Mouse (Mus musculus) embryonic facial prominence, embryonic 15.5 days (tissue): Measurements from ENCODE around the gene Efnb1. TPM values are rescaled to one million over a fixed set of nuclear protein-coding genes. Genes with fewer than 3 reads are reported as not detected.

Source experiments
- ATAC-seq: fragments of 200-750 bp; cut with Nextera tagmentation; 2 replicates; pipeline ENCODE4 v1.8.0; 2017; ENCODE audit warnings: low read depth, moderate TSS enrichment; ENCODE audit not compliant: insufficient number of reproducible peaks, low FRiP score, low TSS enrichment
- H3K27ac ChIP-seq: fragments of 300-500 bp; sonication (generic); replicated peaks from 2 replicates; pipeline ENCODE4 v1.5.1; 2015; ENCODE audit warnings: mild to moderate bottlenecking, inconsistent platforms
- H3K27me3 ChIP-seq: fragments of 300-500 bp; sonication (generic); 2 replicates; pipeline ENCODE4 v1.6.1; 2015; ENCODE audit warnings: inconsistent platforms
- H3K36me3 ChIP-seq: fragments of 300-500 bp; sonication (generic); 2 replicates; pipeline ENCODE4 v1.6.1; 2015; ENCODE audit warnings: mild to moderate bottlenecking, inconsistent platforms
- H3K4me1 ChIP-seq: fragments of 300-500 bp; sonication (generic); 2 replicates; pipeline ENCODE4 v1.6.1; 2015; ENCODE audit warnings: inconsistent platforms
- H3K4me2 ChIP-seq: fragments of 300-500 bp; sonication (generic); replicated peaks from 2 replicates; pipeline ENCODE4 v1.6.1; 2015; ENCODE audit warnings: mild to moderate bottlenecking, inconsistent platforms
- H3K4me3 ChIP-seq: fragments of 300-500 bp; sonication (generic); replicated peaks from 2 replicates; pipeline ENCODE4 v1.5.1; 2015; ENCODE audit warnings: mild to moderate bottlenecking, inconsistent platforms
- H3K9ac ChIP-seq: fragments of 300-500 bp; sonication (generic); 2 replicates; pipeline ENCODE4 v1.6.1; 2015; ENCODE audit warnings: inconsistent platforms
- H3K9me3 ChIP-seq: fragments of 300-500 bp; sonication (generic); replicated peaks from 2 replicates; pipeline ENCODE4 v1.6.1; 2016; ENCODE audit warnings: inconsistent platforms
- WGBS: fragments of 180-500 bp; shearing (Covaris S2); methylation state at CpG from one replicate; pipeline ENCODE4 v1.1.7; 2015; 5-methylcytosine and 5-hydroxymethylcytosine counted together
- polyA plus RNA-seq: library from polyadenylated mRNA; unstranded; fragments of >200 nt; fragmentation: Nextera tagmentation; extraction: Ambion mirVana; gene quantifications from 2 replicates; pipeline ENCODE4 v1.2.1, GENCODE M21; 2015

Gene Efnb1
- polyA plus RNA-seq, 1 experiment from 2014 or later = 52.8 TPM

DNA sequence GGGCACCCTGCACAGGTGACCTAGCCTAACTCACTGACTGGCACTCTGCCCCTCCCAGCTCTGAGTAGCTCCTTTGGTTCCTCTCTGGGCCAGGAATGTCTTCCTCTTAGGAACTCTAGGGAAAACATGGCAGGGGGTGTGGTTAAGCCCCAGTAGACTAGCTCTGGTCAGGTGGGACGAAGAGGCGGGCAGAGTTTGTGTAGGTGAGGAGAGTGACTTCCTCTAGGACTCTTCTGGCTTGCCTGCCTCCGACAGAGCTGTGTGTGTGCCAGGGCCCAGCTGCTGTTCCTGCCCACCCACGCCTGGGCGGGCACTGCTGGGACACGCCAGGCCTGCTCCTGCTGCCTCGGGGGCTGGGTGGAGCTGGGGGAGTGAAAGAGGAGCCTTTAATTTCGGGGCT, 5.1 kb downstream of the Efnb1 start:
- no peak overlapping the region for H3K9ac ChIP-seq
- no peak for ATAC-seq
- H3K27me3 ChIP-seq = 0 out of 2 replicates have a peak, but pooled peaks cover 3% of the 10 kb centered on the region
- peaks cover 40% of the 10 kb centered on the region for H3K4me1 ChIP-seq
- peak overlapping the region; percentile 24 for H3K4me3 ChIP-seq
- H3K36me3 ChIP-seq = peaks cover 5% of the 10 kb centered on the region
- H3K27ac ChIP-seq = peak overlapping the region; percentile 45
- H3K9me3 ChIP-seq = no peaks in the 10 kb centered on the region
- WGBS = 34% methylated on average over 8 of the region's 8 CpGs
- H3K4me2 ChIP-seq = peak overlapping the region; percentile 56

DNA sequence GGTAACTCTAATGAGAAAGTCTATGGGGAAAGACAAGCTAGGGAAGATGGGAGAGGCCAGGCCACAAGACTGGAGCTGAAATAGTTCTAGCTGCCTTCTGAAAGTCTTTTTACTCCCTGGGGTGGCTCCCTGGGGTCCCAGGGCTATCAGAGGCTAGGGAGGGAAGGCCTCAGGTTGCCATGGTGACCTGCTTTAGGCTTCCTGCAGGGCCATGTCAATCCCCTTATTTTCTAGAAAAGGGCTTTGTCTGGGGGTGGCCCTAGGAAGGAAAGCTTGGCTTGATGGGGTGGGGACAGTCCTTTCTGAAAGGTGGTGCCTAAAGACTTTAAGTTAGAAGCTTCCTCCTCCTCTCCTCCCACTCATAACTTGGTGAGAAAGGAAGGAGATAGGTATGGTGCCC, 6.0 kb downstream of the Efnb1 start:
- ATAC-seq = no peak
- Histone ChIP-seq H3K4me3 (no peak overlapping the region), H3K4me1 (peaks cover 40% of the 10 kb centered on the region), H3K27me3 (peaks cover 6% of the 10 kb centered on the region; the same call in 1 of the 2 replicates), H3K9ac (no peak overlapping the region), H3K27ac (0 out of 2 replicates have a peak overlapping the region, but pooled peaks have one; percentile 45), H3K36me3 (peaks cover 7% of the 10 kb centered on the region), H3K4me2 (peak overlapping the region; percentile 56; the same call in 1 of the 2 replicates), H3K9me3 (no peaks in the 10 kb centered on the region)

DNA sequence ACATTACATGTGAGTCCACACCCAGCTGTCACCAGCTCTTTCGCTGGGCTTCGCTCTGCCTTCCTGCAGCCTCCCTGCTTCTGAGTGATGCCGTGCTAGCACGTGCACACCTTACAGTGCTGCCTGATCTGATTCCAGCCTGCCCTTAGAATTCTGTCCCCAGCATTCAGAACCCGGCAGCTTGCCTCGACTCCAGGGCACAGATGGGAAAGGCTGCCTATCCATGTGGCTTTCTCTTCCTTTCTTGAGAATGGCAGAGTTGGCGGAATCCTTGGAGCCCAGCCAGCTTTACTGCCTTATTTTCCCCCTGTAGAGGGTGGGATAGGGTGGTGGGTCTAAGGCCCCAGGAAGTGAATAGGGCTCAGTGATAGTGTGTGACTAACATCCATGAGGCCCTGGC, 9.6 kb downstream of the Efnb1 start:
- Histone ChIP-seq H3K4me3 (no peak overlapping the region), H3K27me3 (peaks cover 10% of the 10 kb centered on the region; the same call in 1 of the 2 replicates), H3K27ac (no peak overlapping the region), H3K9ac (no peak overlapping the region), H3K4me2 (no peak overlapping the region), H3K4me1 (peaks cover 37% of the 10 kb centered on the region), H3K36me3 (peaks cover 13% of the 10 kb centered on the region), H3K9me3 (no peaks in the 10 kb centered on the region)
- 75% methylated on average over 7 of the region's 7 CpGs for WGBS
- no peak for ATAC-seq

DNA sequence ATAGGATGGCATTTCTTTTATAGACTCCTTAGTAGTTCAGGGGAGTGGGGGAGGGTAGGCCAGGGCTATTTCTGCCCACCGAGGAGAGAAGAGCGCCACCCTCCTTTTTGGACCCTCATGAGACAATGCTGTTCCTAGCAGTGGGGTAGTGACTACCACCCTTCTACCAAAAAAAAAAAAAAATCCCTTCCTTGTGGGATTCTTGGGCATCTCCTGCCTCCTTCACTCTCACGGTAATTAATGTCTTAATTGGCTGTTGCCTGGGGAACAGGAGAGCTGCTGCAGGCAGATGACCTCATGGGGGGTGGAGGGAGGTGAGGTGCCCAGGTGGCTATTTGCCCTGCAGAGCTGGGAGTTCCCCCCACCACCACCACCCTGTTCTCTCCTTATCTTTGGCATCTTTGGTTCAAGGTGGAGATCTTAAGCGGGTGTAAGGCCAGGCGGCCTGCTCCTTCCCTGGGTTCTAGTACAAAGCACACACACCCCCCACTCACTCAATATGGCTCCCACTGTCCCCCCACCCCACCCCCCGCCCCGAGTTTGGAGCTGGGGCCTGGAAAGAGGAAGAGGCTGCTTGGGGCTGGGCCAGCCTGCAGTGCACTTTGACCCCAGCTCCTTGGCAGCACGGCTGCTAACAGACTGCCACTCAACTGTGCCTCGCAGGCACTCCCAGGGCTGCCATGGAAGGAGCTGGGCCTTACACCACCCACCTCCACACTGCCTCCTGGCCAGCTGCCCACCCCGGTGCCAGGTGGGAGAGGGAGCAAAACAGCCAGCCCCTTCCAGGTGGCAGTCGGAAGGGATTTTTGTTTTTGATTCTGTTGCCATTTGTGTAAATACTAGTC, 12.4 kb downstream of the Efnb1 start:
- Histone ChIP-seq H3K36me3 (peaks cover 13% of the 10 kb centered on the region), H3K4me3 (no peak overlapping the region), H3K27me3 (peaks cover 7% of the 10 kb centered on the region; the same call in 1 of the 2 replicates), H3K4me2 (no peak overlapping the region), H3K4me1 (peaks cover 14% of the 10 kb centered on the region; the same call in 1 of the 2 replicates), H3K27ac (no peak overlapping the region), H3K9ac (no peak overlapping the region), H3K9me3 (no peaks in the 10 kb centered on the region)
- no peak for ATAC-seq
- WGBS = 56% methylated on average over 11 of the region's 11 CpGs

DNA sequence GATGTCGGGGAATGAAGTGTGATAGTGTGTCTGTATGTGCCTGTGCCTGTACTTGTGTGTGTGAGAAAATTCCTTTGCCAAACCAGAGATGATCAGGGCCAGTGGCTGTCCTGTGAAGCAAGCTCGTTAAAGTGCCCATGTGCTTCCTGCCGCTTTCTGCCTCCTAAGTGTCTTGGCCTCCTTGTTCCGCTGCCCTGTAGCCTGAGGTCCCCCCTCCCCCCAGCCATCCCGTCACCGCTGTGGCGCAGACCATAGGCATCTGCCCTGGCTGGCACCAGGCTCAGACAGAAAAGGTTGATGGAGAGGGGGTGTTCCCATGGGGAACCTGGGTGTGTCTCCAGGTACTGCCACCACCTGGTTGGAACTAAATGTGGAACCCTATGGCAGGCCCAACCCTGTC, 13.1 kb downstream of the Efnb1 start:
- Histone ChIP-seq H3K27ac (no peak overlapping the region), H3K36me3 (peaks cover 13% of the 10 kb centered on the region), H3K9me3 (no peaks in the 10 kb centered on the region), H3K4me3 (no peak overlapping the region), H3K9ac (no peak overlapping the region), H3K27me3 (peaks cover 7% of the 10 kb centered on the region; the same call in 1 of the 2 replicates), H3K4me2 (no peak overlapping the region), H3K4me1 (peaks cover 10% of the 10 kb centered on the region; the same call in 1 of the 2 replicates)
- 69% methylated on average over 7 of the region's 7 CpGs for WGBS
- no peak for ATAC-seq

DNA sequence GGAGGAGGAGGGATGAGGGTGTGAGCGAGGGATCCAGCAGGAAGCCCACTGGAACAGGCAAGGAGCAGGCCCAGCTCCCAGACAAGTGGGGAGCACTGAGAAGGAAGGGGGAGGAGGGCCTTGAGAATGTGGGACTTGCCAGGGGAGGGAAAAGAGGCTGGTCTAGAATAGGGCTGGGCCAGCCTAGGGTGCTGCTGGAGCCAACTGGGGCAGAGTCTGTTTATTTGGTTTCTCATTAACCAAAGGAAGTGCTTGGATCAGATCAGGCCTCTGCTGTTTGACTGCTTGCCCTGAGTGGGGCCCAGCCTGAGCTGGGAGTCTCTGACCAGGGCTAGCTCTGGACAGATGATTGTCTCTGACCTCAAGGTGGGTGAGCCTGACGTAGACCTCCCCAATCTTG, 14.0 kb downstream of the Efnb1 start:
- peaks cover 13% of the 10 kb centered on the region for H3K36me3 ChIP-seq
- H3K4me3 ChIP-seq = no peak overlapping the region
- H3K27ac ChIP-seq = no peak overlapping the region
- peaks cover 10% of the 10 kb centered on the region; the same call in 1 of the 2 replicates for H3K4me1 ChIP-seq
- 64% methylated on average over 2 of the region's 2 CpGs for WGBS
- H3K9ac ChIP-seq = no peak overlapping the region
- peaks cover 7% of the 10 kb centered on the region; the same call in 1 of the 2 replicates for H3K27me3 ChIP-seq
- peak; percentile 32; the same call in 1 of the 2 replicates for ATAC-seq
- H3K9me3 ChIP-seq = no peaks in the 10 kb centered on the region
- H3K4me2 ChIP-seq = no peak overlapping the region

DNA sequence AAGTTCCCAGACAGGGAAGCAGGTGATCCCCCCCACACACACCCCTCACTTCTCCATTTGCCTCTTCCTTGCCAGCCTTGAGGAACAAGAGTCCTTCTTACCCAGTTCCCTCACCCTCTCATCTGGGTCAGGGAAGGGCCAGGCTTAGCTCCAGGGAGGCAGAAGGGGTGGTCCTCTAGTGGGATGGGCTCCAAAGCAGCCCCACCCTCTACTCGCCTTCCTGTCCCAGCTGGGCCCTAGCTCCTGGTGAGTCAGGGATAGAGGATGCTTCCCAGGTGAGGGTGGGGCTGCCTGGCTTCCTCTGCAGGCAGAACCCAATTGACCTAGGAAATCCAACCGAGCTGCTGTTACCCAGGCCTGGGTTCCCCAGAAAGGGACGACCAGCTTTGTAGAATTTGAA, 14.8 kb downstream of the Efnb1 start:
- no peak overlapping the region for H3K27ac ChIP-seq
- H3K9me3 ChIP-seq = no peaks in the 10 kb centered on the region
- H3K4me3 ChIP-seq = no peak overlapping the region
- ATAC-seq = no peak
- H3K27me3 ChIP-seq = peaks cover 11% of the 10 kb centered on the region
- H3K4me2 ChIP-seq = no peak overlapping the region
- no peak overlapping the region for H3K9ac ChIP-seq
- H3K4me1 ChIP-seq = peaks cover 10% of the 10 kb centered on the region; the same call in 1 of the 2 replicates
- peaks cover 11% of the 10 kb centered on the region for H3K36me3 ChIP-seq
- WGBS = 60% methylated on average over 3 of the region's 3 CpGs

DNA sequence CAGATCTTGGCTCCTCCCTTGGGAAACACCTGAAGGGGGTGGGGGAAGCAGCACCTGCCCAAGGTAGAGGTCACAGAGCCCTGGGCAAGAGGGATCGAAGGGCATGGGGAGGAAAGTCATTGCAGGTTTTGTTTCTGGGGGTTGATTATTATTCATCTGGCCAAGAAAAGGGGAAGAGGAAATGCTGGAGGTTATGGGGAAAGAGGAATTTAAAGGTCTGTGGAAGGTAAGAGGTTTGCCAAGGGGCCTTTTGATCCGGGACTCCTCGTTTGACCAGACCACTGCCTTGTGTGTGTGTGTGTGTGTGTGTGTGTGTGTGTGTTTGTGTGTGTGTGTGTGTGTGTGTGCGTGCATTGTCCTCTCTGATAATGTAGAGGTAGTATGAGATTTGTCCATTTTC, 15.5 kb downstream of the Efnb1 start:
- Histone ChIP-seq H3K9me3 (no peaks in the 10 kb centered on the region), H3K27me3 (peaks cover 13% of the 10 kb centered on the region), H3K4me3 (no peak overlapping the region), H3K27ac (no peak overlapping the region), H3K4me2 (no peak overlapping the region), H3K36me3 (peaks cover 6% of the 10 kb centered on the region), H3K4me1 (peaks cover 10% of the 10 kb centered on the region; the same call in 1 of the 2 replicates), H3K9ac (no peak overlapping the region)
- no peak for ATAC-seq
- WGBS = 89% methylated on average over 4 of the region's 4 CpGs

DNA sequence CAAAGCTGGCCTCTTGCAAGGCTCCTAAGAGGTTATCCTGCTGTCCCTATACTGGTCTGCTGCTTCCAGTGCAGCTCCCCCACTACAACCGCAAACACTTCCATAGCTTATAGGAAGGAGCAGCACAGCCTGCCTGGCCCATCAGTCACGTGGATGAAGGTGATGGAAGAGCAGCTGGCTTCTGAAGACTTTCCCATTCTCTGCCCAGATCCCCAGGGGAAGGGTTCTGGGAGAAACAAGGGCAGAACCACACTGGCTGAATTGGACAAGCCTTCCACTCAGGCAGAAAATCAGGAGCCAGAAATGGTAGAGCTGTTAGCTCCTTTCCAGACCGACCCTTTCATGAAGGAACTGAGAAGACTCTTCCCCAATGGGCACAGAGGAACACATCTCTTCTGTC, 16.2 kb downstream of the Efnb1 start:
- Histone ChIP-seq H3K9me3 (no peaks in the 10 kb centered on the region), H3K27me3 (peaks cover 11% of the 10 kb centered on the region), H3K27ac (no peak overlapping the region), H3K4me1 (peaks cover 10% of the 10 kb centered on the region; the same call in 1 of the 2 replicates), H3K4me2 (no peak overlapping the region), H3K36me3 (peaks cover 4% of the 10 kb centered on the region; the same call in 1 of the 2 replicates), H3K9ac (no peak overlapping the region), H3K4me3 (no peak overlapping the region)
- WGBS = 36% methylated on average over 3 of the region's 3 CpGs
- ATAC-seq = no peak

DNA sequence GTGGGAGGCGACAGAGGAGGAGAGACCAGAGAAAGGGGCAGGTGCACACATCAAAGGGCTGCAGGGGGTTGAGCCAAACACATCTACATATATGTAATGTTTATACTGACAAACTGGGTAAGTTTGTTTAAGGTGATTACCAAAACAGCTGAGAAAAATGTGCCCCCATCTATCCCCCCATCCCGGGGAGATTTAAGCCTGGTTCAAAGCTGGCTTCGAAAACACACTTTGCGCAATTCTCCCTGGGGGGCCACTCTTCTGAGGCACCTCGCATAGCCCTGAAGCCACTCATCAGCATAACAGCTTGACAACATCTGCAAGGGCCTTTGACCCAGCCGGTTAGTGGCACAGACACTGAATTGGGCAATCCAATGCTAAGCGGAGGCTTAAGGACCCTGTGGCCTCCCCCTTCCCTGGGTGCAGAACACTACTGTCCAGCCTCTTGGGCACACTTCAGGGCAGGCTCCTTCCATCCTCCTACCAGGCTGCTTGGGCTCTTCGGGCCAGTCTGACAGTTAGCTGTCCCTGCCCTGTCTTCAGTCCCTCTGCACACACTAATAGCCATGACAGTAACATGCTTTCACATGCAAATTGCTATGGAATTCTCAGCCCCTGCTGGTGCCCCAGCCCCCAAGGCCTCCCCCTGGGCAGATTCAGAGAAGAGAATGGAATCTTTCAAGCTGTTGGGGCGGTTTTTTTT, 16.8 kb downstream of the Efnb1 start:
- Histone ChIP-seq H3K4me3 (no peak overlapping the region), H3K4me2 (no peak overlapping the region), H3K9me3 (no peaks in the 10 kb centered on the region), H3K36me3 (no peaks in the 10 kb centered on the region), H3K27ac (peak overlapping the region; percentile 34; the same call in 1 of the 2 replicates), H3K9ac (no peak overlapping the region), H3K27me3 (peaks cover 10% of the 10 kb centered on the region), H3K4me1 (peaks cover 10% of the 10 kb centered on the region; the same call in 1 of the 2 replicates)
- WGBS = 31% methylated on average over 9 of the region's 9 CpGs
- ATAC-seq = no peak

DNA sequence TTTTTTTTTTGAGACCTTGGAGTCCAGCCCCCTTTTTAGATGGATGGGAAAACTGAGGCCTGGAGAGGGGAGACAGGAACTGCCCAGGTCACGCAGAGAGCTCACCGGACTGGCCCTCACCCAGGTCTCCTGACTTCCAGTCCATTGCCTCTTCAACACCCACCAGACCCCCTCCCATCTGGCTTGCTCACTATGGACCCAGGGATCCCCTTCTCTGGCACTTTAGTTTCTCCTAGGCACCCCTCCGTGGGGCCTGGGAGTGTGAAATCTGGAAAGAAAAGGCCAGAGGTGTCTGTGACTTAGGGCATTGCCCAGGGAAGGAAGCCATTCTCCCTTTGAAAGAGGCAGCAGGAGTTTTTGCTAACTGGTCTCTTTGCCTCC, 17.3 kb downstream of the Efnb1 start:
- WGBS = 36% methylated on average over 3 of the region's 3 CpGs

More for the DNA sequence above, 17.3 kb downstream of the Efnb1 start:
- no peak for ATAC-seq
- peaks cover 10% of the 10 kb centered on the region for H3K27me3 ChIP-seq
- H3K4me3 ChIP-seq = no peak overlapping the region
- H3K4me2 ChIP-seq = no peak overlapping the region
- H3K9me3 ChIP-seq = no peaks in the 10 kb centered on the region
- H3K36me3 ChIP-seq = no peaks in the 10 kb centered on the region
- H3K9ac ChIP-seq = no peak overlapping the region
- H3K27ac ChIP-seq = no peak overlapping the region
- peaks cover 8% of the 10 kb centered on the region; the same call in 1 of the 2 replicates for H3K4me1 ChIP-seq
